24 mouse cellular contexts compared by ENCODE assay signal in the genomic region with DNA sequence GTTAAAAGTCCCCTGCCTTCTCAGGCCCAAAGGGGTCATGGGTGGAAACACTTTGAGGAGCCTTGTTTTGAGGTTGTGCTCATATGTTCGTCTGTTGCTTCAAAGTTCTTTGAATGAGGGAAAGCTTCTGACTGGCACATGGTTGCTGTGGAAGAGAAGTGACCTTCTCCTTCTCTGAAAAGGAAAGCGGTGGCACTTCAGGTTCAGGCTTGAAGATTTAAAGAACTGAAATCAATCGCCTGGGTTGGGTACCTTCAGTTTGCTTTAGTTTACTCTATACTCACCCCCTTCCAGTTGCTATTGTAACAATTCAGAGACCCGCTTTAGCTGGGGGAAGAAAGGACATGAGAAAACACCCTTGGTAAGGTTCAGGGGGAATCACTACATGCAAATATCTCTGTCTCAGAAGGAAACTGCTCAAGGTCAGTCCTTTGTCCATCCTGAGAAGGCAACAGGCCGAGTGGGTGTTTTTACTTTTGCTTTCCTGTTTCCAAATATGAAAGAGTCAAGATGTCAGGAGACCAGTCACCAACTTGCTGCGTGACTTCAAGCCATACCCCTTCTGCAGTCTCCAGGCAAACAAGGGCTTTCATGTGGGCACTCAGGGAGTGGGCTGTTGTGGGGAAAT. TPM values are rescaled to one million over a fixed set of nuclear protein-coding genes. Genes with fewer than 3 reads are reported as not detected.
DNase-seq lines count a peak whose midpoint lies in the region; ATAC-seq and TF ChIP-seq lines count a peak whose summit lies in the region.
"Had no signal": no experiment of that assay in that cellular context is flagged by ENCODE, and none has a peak within 500 bp of the region (broad histone marks: within the 10 kb centered on the region; RNA-seq: fewer than 3 reads in every experiment).

No protein-coding gene starts in this region.

- in situ Hi-C loops in CH12.LX (cut with MboI; ENCODE audit: low pct_ligation_motif_present, low pct_unique_long_range_greater_than_20kb, low sequenced_read_pairs), result loop anchor here (25.0 kb wide), 1 partner anchor 345 kb away; a partner anchor contains a TSS

- no peaks in the 10 kb centered on the region for H3K79me2 ChIP-seq in CH12.LX (replicated peaks; ENCODE audit: control insufficient read depth, extremely low read depth, insufficient read depth, poor library complexity, severe bottlenecking)

- TF ChIP-seq POLR2A in CH12.LX (IDR thresholded peaks at IDR 0.05; ENCODE audit: low read depth, low read length), result no peak; the same call in 1 of the 2 replicates
- no peak for TF ChIP-seq POLR2A in embryonic fibroblast, embryonic 13.5 days (IDR thresholded peaks at IDR 0.05; ENCODE audit: low read depth, low read length)

- TF ChIP-seq RAD21 in CH12.LX (IDR thresholded peaks at IDR 0.05; ENCODE audit: low read depth, low read length), result no peak; the same call in 1 of the 2 replicates

- H3K27me3 ChIP-seq in heart, embryonic 10.5 days (ENCODE audit: insufficient read depth, poor library complexity, severe bottlenecking), result no peaks in the 10 kb centered on the region
- H3K27me3 ChIP-seq in CH12.LX (replicated peaks), result peaks cover 3% of the 10 kb centered on the region
- no peaks in the 10 kb centered on the region for H3K27me3 ChIP-seq in forebrain, embryonic 14.5 days (replicated peaks; ENCODE audit: control insufficient read depth, insufficient read depth, low read length)
- H3K27me3 ChIP-seq: Patski had no signal

- peak; percentile 88 for TF ChIP-seq EP300 in CH12.LX (IDR thresholded peaks at IDR 0.05; ENCODE audit: low read length)

- H3K27ac ChIP-seq in heart, embryonic 10.5 days, result no peak overlapping the region
- peak overlapping the region; percentile 90 for H3K27ac ChIP-seq in CH12.LX (ENCODE audit: insufficient read depth, low read depth)
- peak overlapping the region; percentile 94 for H3K27ac ChIP-seq in embryonic fibroblast, embryonic 13.5 days (ENCODE audit: insufficient read depth, low read length)
- H3K27ac ChIP-seq in forebrain, embryonic 14.5 days (ENCODE audit: low read depth, low read length), result no peak overlapping the region

- peak; percentile 31 for DNase-seq in heart, embryonic 10.5 days (ENCODE audit: low spot score)
- no peak for DNase-seq in heart, postnatal 25 days (ENCODE audit: low spot score)
- DNase-seq in A20 (ENCODE audit: low read depth, low spot score) (peak; percentile 48), CH12.LX (ENCODE audit: extremely low read depth) (peak; percentile 32)
- no peak for DNase-seq in cerebellum, adult 11 months
- DNase-seq in left cerebral cortex, postnatal 14 days (ENCODE audit: low spot score in 2 of 2), result no peak
- DNase-seq in forebrain, embryonic 14.5 days (ENCODE audit: low spot score), result no peak
- DNase-seq: adrenal gland, adult 2 months; adrenal gland, adult 8-10 months; adrenal gland, postnatal 10 days; adrenal gland, postnatal 14 days; adrenal gland, postnatal 25 days; adrenal gland, postnatal 36 days; B cell, adult 2 months; cerebellum, adult 11-12 months; cerebellum, adult 18-20 months; cerebellum, adult 2 months; cerebellum, adult 8-10 months had no signal

- ATAC-seq in forebrain, embryonic 14.5 days, result no peak
- ATAC-seq: activated CD4-positive, CD25-positive, alpha-beta regulatory T cell, adult 4 months; CD4-positive, CD25-positive, alpha-beta regulatory T cell, adult 4 months; Patski had no signal

- no peaks in the 10 kb centered on the region for H3K36me3 ChIP-seq in heart, embryonic 10.5 days
- no peaks in the 10 kb centered on the region for H3K36me3 ChIP-seq in CH12.LX (replicated peaks in 1 of 2; ENCODE audit: control insufficient read depth in 1 of 2, insufficient read depth in 1 of 2, low read length in 1 of 2)
- H3K36me3 ChIP-seq in forebrain, embryonic 14.5 days (ENCODE audit: control insufficient read depth, insufficient read depth, low read length), result no peaks in the 10 kb centered on the region
- H3K36me3 ChIP-seq: G1E had no signal

- H3K4me2 ChIP-seq in CH12.LX (ENCODE audit: insufficient read depth, low read depth, poor library complexity, severe bottlenecking), result peak overlapping the region; percentile 48
- no peak overlapping the region for H3K4me2 ChIP-seq in forebrain, embryonic 14.5 days (ENCODE audit: low read length)

- no peaks in the 10 kb centered on the region for H3K9me3 ChIP-seq in heart, embryonic 10.5 days
- no peaks in the 10 kb centered on the region for H3K9me3 ChIP-seq in CH12.LX (replicated peaks; ENCODE audit: low read length)
- no peaks in the 10 kb centered on the region for H3K9me3 ChIP-seq in forebrain, embryonic 14.5 days (replicated peaks; ENCODE audit: control insufficient read depth, low read length)

- H3K4me3 ChIP-seq in heart, embryonic 10.5 days, result no peak overlapping the region
- peak overlapping the region in 1 of 3 experiments; percentile 27 for H3K4me3 ChIP-seq in CH12.LX (replicated peaks in 1 of 3; ENCODE audit: low read depth in 2 of 3, low read length in 2 of 3, poor library complexity in 1 of 3)
- no peak overlapping the region for H3K4me3 ChIP-seq in embryonic fibroblast, embryonic 13.5 days (ENCODE audit: insufficient read depth, low read length)
- H3K4me3 ChIP-seq in forebrain, embryonic 14.5 days (ENCODE audit: low read depth, low read length), result no peak overlapping the region

- intact Hi-C loops in heart, postnatal 25 days (cut with DNase I), result no loop called here
- intact Hi-C loops in left cerebral cortex, postnatal 14 days (cut with DNase I), result no loop called here

- peak overlapping the region; percentile 51 for H3K9ac ChIP-seq in CH12.LX (ENCODE audit: insufficient read depth, low read depth)
- no peak overlapping the region for H3K9ac ChIP-seq in forebrain, embryonic 14.5 days (ENCODE audit: low read length)

- dilution Hi-C loops in CH12.LX (cut with MboI; ENCODE audit: extremely low pct_ligation_motif_present, extremely low pct_unique_long_range_greater_than_20kb, low sequenced_read_pairs), result no loop called here

- WGBS in heart, embryonic 10.5 days, result 76% methylated on average over 6 of the region's 6 CpGs
- 84% methylated on average over 6 of the region's 6 CpGs for WGBS in forebrain, embryonic 14.5 days

- peaks cover 12% of the 10 kb centered on the region for H3K4me1 ChIP-seq in heart, embryonic 10.5 days
- H3K4me1 ChIP-seq in CH12.LX (ENCODE audit: control insufficient read depth in 1 of 2, insufficient read depth in 2 of 2), result peaks cover 53 to 92% of the 10 kb centered on the region in 2 experiments
- 0 out of 2 replicates have a peak, but pooled peaks cover 6% of the 10 kb centered on the region for H3K4me1 ChIP-seq in embryonic fibroblast, embryonic 13.5 days (ENCODE audit: control insufficient read depth, insufficient read depth, low read length)
- no peaks in the 10 kb centered on the region for H3K4me1 ChIP-seq in forebrain, embryonic 14.5 days (ENCODE audit: control insufficient read depth, insufficient read depth, low read length)

- no peak for TF ChIP-seq CTCF in CH12.LX (conservative IDR thresholded peaks at IDR 0.05 in 1 of 2, IDR thresholded peaks at IDR 0.05 in 1 of 2; ENCODE audit: low read depth in 2 of 2, low read length in 2 of 2)
- no peak for TF ChIP-seq CTCF in embryonic fibroblast, embryonic 13.5 days (IDR thresholded peaks at IDR 0.05; ENCODE audit: borderline replicate concordance, insufficient read depth, low read length)

TF ChIP-seq in CH12.LX, 34 proteins besides CTCF, POLR2A, EP300 and RAD21 (continues in another document):
- TF ChIP-seq ZNF384 (IDR thresholded peaks at IDR 0.05; ENCODE audit: low read depth, low read length) (no peak; the same call in 1 of the 2 replicates), CHD1 (IDR thresholded peaks at IDR 0.05; ENCODE audit: low read depth, low read length) (peak; percentile 97), TCF12 (IDR thresholded peaks at IDR 0.05; ENCODE audit: low read depth, low read length) (peak; percentile 74; the same call in 1 of the 2 replicates), MAX (IDR thresholded peaks at IDR 0.05; ENCODE audit: low read length) (peak; percentile 93), HCFC1 (IDR thresholded peaks at IDR 0.05; ENCODE audit: low read depth, low read length) (no peak; the same call in 1 of the 2 replicates), E2F4 (IDR thresholded peaks at IDR 0.05; ENCODE audit: insufficient replicate concordance, low read depth, low read length) (0 out of 2 replicates have a peak, but pooled peaks have one; percentile 61), MYC (IDR thresholded peaks at IDR 0.05; ENCODE audit: low read depth, low read length) (peak; percentile 87), GABPA (IDR thresholded peaks at IDR 0.05; ENCODE audit: insufficient replicate concordance, low read depth, low read length) (no peak), ELF1 (IDR thresholded peaks at IDR 0.05; ENCODE audit: low read depth, low read length) (peak; percentile 41; the same call in 1 of the 2 replicates), MXI1 (IDR thresholded peaks at IDR 0.05; ENCODE audit: low read depth, low read length) (peak; percentile 74), MEF2A (IDR thresholded peaks at IDR 0.05; ENCODE audit: borderline replicate concordance, low read depth, low read length) (peak; percentile 84), IRF4 (IDR thresholded peaks at IDR 0.05; ENCODE audit: low read depth, low read length) (peak; percentile 87), ZC3H11A (IDR thresholded peaks at IDR 0.05; ENCODE audit: low read depth, low read length) (no peak), JUN (IDR thresholded peaks at IDR 0.05; ENCODE audit: insufficient read depth, low read depth, low read length) (peak; percentile 38), RCOR1 (conservative IDR thresholded peaks at IDR 0.05; ENCODE audit: low read depth, low read length) (peak; percentile 90), POLR2AphosphoS2 (IDR thresholded peaks at IDR 0.05; ENCODE audit: low read depth, low read length) (no peak), USF1 (IDR thresholded peaks at IDR 0.05; ENCODE audit: low read depth, low read length) (no peak), JUND (conservative IDR thresholded peaks at IDR 0.05; ENCODE audit: low read depth, low read length) (peak; percentile 60; the same call in 1 of the 2 replicates), ZMIZ1 (IDR thresholded peaks at IDR 0.05; ENCODE audit: low read depth, low read length) (0 out of 2 replicates have a peak, but pooled peaks have one; percentile 15), ETS1 (conservative IDR thresholded peaks at IDR 0.05; ENCODE audit: low read depth, low read length) (peak; percentile 94)

RNA-seq across cellular contexts. Expression of a gene that starts 12.7 kb away (rescaled TPM):
- 0.14 and 0.19 TPM in 2 replicates for polyA plus RNA-seq in heart, embryonic 10.5 days (2016; fragmentation: Nextera tagmentation; extraction: Ambion mirVana)
- total RNA-seq in heart, postnatal 25 days (2021), result not detected
- total RNA-seq in CH12.LX (2012; rRNA removed) (62.5 and 93.9 TPM in 2 replicates), CH12.LX (2014; rRNA removed) (127 and 139 TPM in 2 replicates)
- polyA plus RNA-seq in CH12.LX (2012; ENCODE audit: insufficient read length, low read depth), result 47.0 and 63.3 TPM in 2 replicates
- 2.5 and 3.3 TPM in 2 replicates for polyA plus RNA-seq in embryonic fibroblast, embryonic 13.5 days (2011; ENCODE audit: insufficient read length, low read depth, missing spikeins)
- under 1 TPM; 0.21 to 0.26 TPM for total RNA-seq in left cerebral cortex, postnatal 14 days (2021)
- not detected in 2 replicates for polyA plus RNA-seq in forebrain, embryonic 14.5 days (2014; fragmentation: Nextera tagmentation; extraction: Ambion mirVana)
- total RNA-seq: MEL had no signal
- polyA plus RNA-seq: adrenal gland, adult 2 months; G1E had no signal

Comparison
In these comparisons a context has a peak if more than half of its experiments do, and no peak if none do; other contexts are left out.
1. DNase-seq: peak in heart, embryonic 10.5 days (single experiment), A20 (single experiment) and CH12.LX (single experiment); none in heart, postnatal 25 days (single experiment), cerebellum, adult 11 months (single experiment), left cerebral cortex, postnatal 14 days (0 of 2) and forebrain, embryonic 14.5 days (single experiment).
2. H3K27ac ChIP-seq: peak in CH12.LX (single experiment) and embryonic fibroblast, embryonic 13.5 days (single experiment); none in heart, embryonic 10.5 days (single experiment) and forebrain, embryonic 14.5 days (single experiment).
3. RNA of a gene that starts 12.7 kb away (polyA plus RNA-seq): 47.0 to 63.3 TPM in CH12.LX; 2.5 to 3.3 TPM in embryonic fibroblast, embryonic 13.5 days, 0.14 to 0.19 TPM in heart, embryonic 10.5 days and not detected in forebrain, embryonic 14.5 days; every median in the first group is over 10 times any median in the second.